Mouse (Mus musculus) liver, embryonic 13.5 days (tissue): Measurements from ENCODE around the gene Kcna4. TPM values are rescaled to one million over a fixed set of nuclear protein-coding genes. Genes with fewer than 3 reads are reported as not detected.

ENCODE experiments used
- ATAC-seq: fragments of 200-750 bp; cut with Nextera tagmentation; 2 replicates; pipeline ENCODE4 v1.8.0; 2017; ENCODE audit warnings: low read depth, mild to moderate bottlenecking, moderate number of reproducible peaks, moderate library complexity
- DNase-seq: peaks from one replicate; pipeline ENCODE4 v3.0.0; 2022
- H3K27ac ChIP-seq: fragments of 300-500 bp; sonication (generic); 2 replicates; pipeline ENCODE4 v1.5.1; 2015; ENCODE audit warnings: moderate library complexity, mild to moderate bottlenecking, inconsistent platforms
- H3K27me3 ChIP-seq: fragments of 300-500 bp; sonication (generic); 2 replicates; pipeline ENCODE4 v1.6.1; 2015; ENCODE audit warnings: mild to moderate bottlenecking, inconsistent platforms
- H3K36me3 ChIP-seq: fragments of 300-500 bp; sonication (generic); 2 replicates; pipeline ENCODE4 v1.6.1; 2015; ENCODE audit warnings: mild to moderate bottlenecking, inconsistent platforms
- H3K4me1 ChIP-seq: fragments of 300-500 bp; sonication (generic); replicated peaks from 2 replicates; pipeline ENCODE4 v1.6.1; 2015; ENCODE audit warnings: inconsistent platforms
- H3K4me2 ChIP-seq: fragments of 300-500 bp; sonication (generic); 2 replicates; pipeline ENCODE4 v1.6.1; 2015; ENCODE audit warnings: inconsistent platforms, mild to moderate bottlenecking, moderate library complexity
- H3K4me3 ChIP-seq: fragments of 300-500 bp; sonication (generic); replicated peaks from 2 replicates; pipeline ENCODE4 v1.5.1; 2015; ENCODE audit warnings: mild to moderate bottlenecking, inconsistent platforms
- H3K9ac ChIP-seq: fragments of 300-500 bp; sonication (generic); 2 replicates; pipeline ENCODE4 v1.6.1; 2015; ENCODE audit warnings: mild to moderate bottlenecking, inconsistent platforms
- H3K9me3 ChIP-seq: fragments of 300-500 bp; sonication (generic); replicated peaks from 2 replicates; pipeline ENCODE4 v1.6.1; 2016; ENCODE audit warnings: inconsistent platforms
- WGBS: fragments of 180-500 bp; shearing (Covaris S2); methylation state at CpG from one replicate; pipeline ENCODE4 v1.1.7; 2015; ENCODE audit not compliant: insufficient replicate concordance; 5-methylcytosine and 5-hydroxymethylcytosine counted together
- polyA plus RNA-seq: library from polyadenylated mRNA; unstranded; fragments of >200 nt; fragmentation: Nextera tagmentation; extraction: Ambion mirVana; gene quantifications from 2 replicates; pipeline ENCODE4 v1.2.1, GENCODE M21; 2015

Kcna4 gene
- 0.03 TPM in 2 replicates for polyA plus RNA-seq

- Histone ChIP-seq H3K27ac (no peak within 1 kb of the TSS), H3K4me1 (0 out of 2 replicates have a peak, but pooled peaks cover 5% of the 10 kb centered on the region), H3K9ac (no peak within 1 kb of the TSS), H3K36me3 (no peaks in the 10 kb centered on the region), H3K4me2 (peak within 1 kb of the TSS; percentile 50), H3K9me3 (no peaks in the 10 kb centered on the region; the same call in 1 of the 2 replicates), H3K4me3 (peak within 1 kb of the TSS; percentile 16; the same call in 1 of the 2 replicates), H3K27me3 (peaks cover 9% of the 10 kb centered on the region)
- ATAC-seq, result peak; percentile 77
- peak; percentile 1 for DNase-seq
- WGBS, result 5% methylated on average over 23 of the region's 24 CpGs
Observed at GRCm38 (mm10) chr2:107289990-107290696, at the start of gene Kcna4. TSS of gene Kcna4 (plus strand) at chr2:107290639.

DNA sequence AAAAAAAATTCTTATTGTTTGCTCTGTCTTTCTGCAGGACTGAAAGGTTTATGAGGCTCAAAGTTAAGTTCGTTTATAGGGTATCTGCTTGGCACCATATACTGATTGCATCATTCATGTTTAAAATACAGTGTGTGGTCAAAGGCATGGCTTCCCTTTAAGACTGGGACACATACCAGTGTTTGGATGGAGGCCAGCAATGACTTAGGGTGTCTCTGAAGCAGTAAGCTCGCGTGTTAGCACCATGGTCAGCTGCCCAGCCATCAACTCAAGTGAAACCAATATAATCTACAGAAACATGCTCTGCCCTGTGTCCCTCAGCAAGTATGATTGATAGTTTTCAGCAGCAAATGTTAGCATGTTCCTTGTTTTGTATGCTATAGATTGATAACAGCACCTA lies 32.3 kb upstream of the Kcna4 start:
- H3K4me2 ChIP-seq, result no peak overlapping the region
- no peaks in the 10 kb centered on the region for H3K27me3 ChIP-seq
- H3K27ac ChIP-seq, result no peak overlapping the region
- WGBS, result 56% methylated on average over 3 of the region's 3 CpGs
- no peak overlapping the region for H3K4me3 ChIP-seq
- no peak for ATAC-seq
- DNase-seq, result no peak
- no peaks in the 10 kb centered on the region for H3K36me3 ChIP-seq
- H3K9me3 ChIP-seq, result no peaks in the 10 kb centered on the region
- H3K4me1 ChIP-seq, result no peaks in the 10 kb centered on the region
- no peak overlapping the region for H3K9ac ChIP-seq

GRCm38 (mm10) chr2:107266251-107266650 lies 24.2 kb upstream of the Kcna4 start:
- Histone ChIP-seq H3K4me1 (no peaks in the 10 kb centered on the region), H3K36me3 (no peaks in the 10 kb centered on the region), H3K27ac (no peak overlapping the region), H3K9ac (no peak overlapping the region), H3K4me3 (no peak overlapping the region), H3K9me3 (no peaks in the 10 kb centered on the region), H3K4me2 (no peak overlapping the region), H3K27me3 (no peaks in the 10 kb centered on the region)
- ATAC-seq, result no peak
- no peak for DNase-seq
- WGBS, result 45% methylated on average over 2 of the region's 2 CpGs

DNA sequence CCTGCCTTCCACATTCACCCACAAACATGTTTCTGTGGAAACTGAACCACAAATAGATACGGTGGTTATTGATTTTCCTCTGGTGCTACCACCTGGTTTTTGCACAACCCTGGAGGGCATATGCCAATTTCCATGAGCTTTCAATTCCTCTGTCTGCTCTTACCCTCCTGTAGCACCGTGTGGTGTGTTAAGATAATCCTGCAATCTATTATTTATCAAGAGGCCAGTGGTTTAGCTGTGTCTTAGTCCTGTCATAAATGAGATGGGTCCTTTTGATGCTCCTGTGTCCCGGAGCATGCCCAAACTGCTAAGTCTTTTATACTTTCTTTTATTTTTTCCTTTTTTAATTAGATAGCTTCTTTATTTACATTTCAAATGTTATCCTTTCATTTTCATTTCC lies 20.4 kb upstream of the Kcna4 start:
- no peak overlapping the region for H3K4me2 ChIP-seq
- no peak for DNase-seq
- no peaks in the 10 kb centered on the region for H3K4me1 ChIP-seq
- no peaks in the 10 kb centered on the region for H3K27me3 ChIP-seq
- 63% methylated on average over 3 of the region's 3 CpGs for WGBS
- H3K36me3 ChIP-seq, result no peaks in the 10 kb centered on the region
- no peaks in the 10 kb centered on the region for H3K9me3 ChIP-seq
- no peak overlapping the region for H3K27ac ChIP-seq
- no peak overlapping the region for H3K9ac ChIP-seq
- no peak for ATAC-seq
- no peak overlapping the region for H3K4me3 ChIP-seq

- 2% methylated on average over 12 of the region's 12 CpGs for WGBS
- Histone ChIP-seq H3K27me3 (peaks cover 9% of the 10 kb centered on the region), H3K4me2 (peak overlapping the region; percentile 50), H3K4me1 (0 out of 2 replicates have a peak, but pooled peaks cover 5% of the 10 kb centered on the region), H3K4me3 (peak overlapping the region; percentile 16; the same call in 1 of the 2 replicates), H3K27ac (no peak overlapping the region), H3K36me3 (no peaks in the 10 kb centered on the region), H3K9ac (no peak overlapping the region), H3K9me3 (no peaks in the 10 kb centered on the region; the same call in 1 of the 2 replicates)
- no peak for ATAC-seq
- no peak for DNase-seq
Observed at GRCm38 (mm10) chr2:107290697-107291019, 219 bp downstream of the Kcna4 start.

GRCm38 (mm10) chr2:107291142-107291541 lies 703 bp downstream of the Kcna4 start:
- no peak overlapping the region for H3K4me3 ChIP-seq
- no peak overlapping the region for H3K27ac ChIP-seq
- peaks cover 9% of the 10 kb centered on the region for H3K27me3 ChIP-seq
- H3K4me1 ChIP-seq, result 0 out of 2 replicates have a peak, but pooled peaks cover 5% of the 10 kb centered on the region
- ATAC-seq (no peak), DNase-seq (no peak)
- no peaks in the 10 kb centered on the region; the same call in 1 of the 2 replicates for H3K9me3 ChIP-seq
- no peaks in the 10 kb centered on the region for H3K36me3 ChIP-seq
- WGBS, result 8% methylated on average over 16 of the region's 16 CpGs
- no peak overlapping the region for H3K9ac ChIP-seq
- H3K4me2 ChIP-seq, result peak overlapping the region; percentile 50

DNA sequence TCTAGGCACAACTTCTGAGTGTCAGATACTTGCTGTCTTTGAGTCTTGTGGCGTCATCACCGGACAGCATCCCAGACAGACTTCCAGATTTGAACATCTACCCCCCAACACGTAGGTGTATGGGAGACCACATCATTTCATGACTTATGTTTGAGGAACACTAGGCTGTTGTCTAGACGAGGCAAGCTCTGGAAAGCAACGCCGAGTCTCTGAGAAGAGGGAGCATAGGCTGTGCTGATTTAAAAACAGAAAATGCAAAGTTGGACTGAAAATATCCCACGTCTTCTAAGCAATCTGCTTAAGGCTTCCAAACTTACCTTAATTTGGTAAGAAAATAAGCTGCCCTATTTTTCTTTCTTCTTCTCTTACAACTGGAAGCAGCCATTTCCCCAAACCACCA lies 4.1 kb downstream of the Kcna4 start:
- H3K9ac ChIP-seq, result no peak overlapping the region
- no peaks in the 10 kb centered on the region; the same call in 1 of the 2 replicates for H3K9me3 ChIP-seq
- ATAC-seq (no peak), DNase-seq (no peak)
- no peak overlapping the region for H3K4me3 ChIP-seq
- H3K27ac ChIP-seq, result no peak overlapping the region
- no peak overlapping the region for H3K4me2 ChIP-seq
- WGBS, result 69% methylated on average over 7 of the region's 7 CpGs
- 0 out of 2 replicates have a peak, but pooled peaks cover 5% of the 10 kb centered on the region for H3K4me1 ChIP-seq
- no peaks in the 10 kb centered on the region for H3K36me3 ChIP-seq
- H3K27me3 ChIP-seq, result peaks cover 9% of the 10 kb centered on the region

DNA sequence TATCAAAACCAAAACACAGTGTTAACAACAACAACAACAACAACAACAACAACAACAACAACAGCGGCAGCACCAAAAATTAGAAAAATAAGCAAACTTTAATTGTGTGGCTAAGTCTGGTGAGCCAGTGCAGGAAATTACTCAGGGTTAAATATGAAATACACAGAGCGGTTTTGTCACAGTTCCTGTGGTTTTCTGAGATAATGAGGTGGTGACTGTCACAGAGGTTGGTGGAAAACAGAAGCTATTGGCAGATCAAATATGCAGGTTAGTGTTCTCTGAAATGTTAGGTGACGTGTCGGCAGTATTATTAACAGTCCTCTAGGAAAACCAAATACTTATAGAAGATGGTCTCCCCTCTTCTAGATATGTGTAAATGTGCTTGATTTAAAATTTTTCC lies 11.4 kb downstream of the Kcna4 start:
- DNase-seq (no peak), ATAC-seq (no peak)
- Histone ChIP-seq H3K27me3 (no peaks in the 10 kb centered on the region), H3K9me3 (no peaks in the 10 kb centered on the region), H3K4me1 (no peaks in the 10 kb centered on the region), H3K36me3 (no peaks in the 10 kb centered on the region), H3K4me2 (no peak overlapping the region), H3K27ac (no peak overlapping the region), H3K4me3 (no peak overlapping the region), H3K9ac (no peak overlapping the region)
- WGBS, result 64% methylated on average over 4 of the region's 4 CpGs

DNA sequence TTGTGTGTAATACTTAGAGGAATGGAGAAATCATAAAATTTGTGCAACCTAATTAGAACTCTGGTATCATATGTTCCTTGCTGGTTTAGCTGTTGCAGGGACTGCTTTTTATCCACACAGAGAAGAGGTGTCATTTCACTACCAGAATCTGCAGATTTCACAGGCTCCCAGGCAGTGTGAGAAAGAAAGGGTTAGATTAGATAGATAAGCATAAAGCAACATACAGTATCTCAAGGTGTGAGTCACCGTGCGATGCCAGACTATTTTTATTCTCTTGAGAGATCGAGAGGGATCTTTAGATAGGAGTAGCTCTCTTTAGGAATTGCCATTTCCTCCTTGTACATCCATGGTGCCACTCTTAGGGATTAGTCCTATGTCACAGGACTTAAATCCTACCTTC lies 14.3 kb downstream of the Kcna4 start:
- ATAC-seq, result no peak
- DNase-seq, result no peak

DNA sequence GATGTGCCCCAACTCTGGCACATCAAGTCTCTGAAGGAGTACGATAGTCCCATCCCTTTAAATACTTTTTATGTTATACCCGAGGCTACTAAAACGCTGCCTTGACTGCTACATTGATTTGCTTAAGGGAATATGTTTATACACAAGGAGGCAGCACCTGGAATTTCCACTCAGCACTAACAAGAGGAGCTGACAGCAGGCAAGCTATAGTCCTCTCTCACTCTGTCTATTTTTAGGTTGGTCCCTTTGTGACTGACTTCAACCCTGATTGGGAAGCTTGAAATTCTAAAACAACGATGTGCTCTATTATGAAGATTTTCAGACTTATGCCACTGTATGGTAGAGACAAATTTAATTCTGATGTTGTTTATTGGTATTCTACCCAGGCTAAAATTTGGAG lies 15.6 kb downstream of the Kcna4 start:
- Histone ChIP-seq H3K4me2 (no peak overlapping the region), H3K4me1 (no peaks in the 10 kb centered on the region), H3K9ac (no peak overlapping the region), H3K27ac (no peak overlapping the region), H3K36me3 (no peaks in the 10 kb centered on the region), H3K9me3 (no peaks in the 10 kb centered on the region), H3K27me3 (no peaks in the 10 kb centered on the region), H3K4me3 (no peak overlapping the region)
- no peak for DNase-seq
- WGBS, result 66% methylated on average over 4 of the region's 4 CpGs
- ATAC-seq, result no peak

More for the DNA sequence above, 14.3 kb downstream of the Kcna4 start:
- no peaks in the 10 kb centered on the region for H3K27me3 ChIP-seq
- 74% methylated on average over 3 of the region's 3 CpGs for WGBS
- H3K9me3 ChIP-seq, result no peaks in the 10 kb centered on the region
- H3K9ac ChIP-seq, result no peak overlapping the region
- H3K27ac ChIP-seq, result no peak overlapping the region
- H3K4me2 ChIP-seq, result no peak overlapping the region
- H3K4me3 ChIP-seq, result no peak overlapping the region
- no peaks in the 10 kb centered on the region for H3K4me1 ChIP-seq
- no peaks in the 10 kb centered on the region for H3K36me3 ChIP-seq

GRCm38 (mm10) chr2:107318636-107319035 lies 28.2 kb downstream of the Kcna4 start:
- H3K27ac ChIP-seq, result no peak overlapping the region
- H3K4me1 ChIP-seq, result no peaks in the 10 kb centered on the region
- H3K4me2 ChIP-seq, result no peak overlapping the region
- no peaks in the 10 kb centered on the region for H3K36me3 ChIP-seq
- H3K27me3 ChIP-seq, result no peaks in the 10 kb centered on the region
- DNase-seq (no peak), ATAC-seq (no peak)
- H3K4me3 ChIP-seq, result no peak overlapping the region
- H3K9ac ChIP-seq, result no peak overlapping the region
- H3K9me3 ChIP-seq, result no peaks in the 10 kb centered on the region

DNA sequence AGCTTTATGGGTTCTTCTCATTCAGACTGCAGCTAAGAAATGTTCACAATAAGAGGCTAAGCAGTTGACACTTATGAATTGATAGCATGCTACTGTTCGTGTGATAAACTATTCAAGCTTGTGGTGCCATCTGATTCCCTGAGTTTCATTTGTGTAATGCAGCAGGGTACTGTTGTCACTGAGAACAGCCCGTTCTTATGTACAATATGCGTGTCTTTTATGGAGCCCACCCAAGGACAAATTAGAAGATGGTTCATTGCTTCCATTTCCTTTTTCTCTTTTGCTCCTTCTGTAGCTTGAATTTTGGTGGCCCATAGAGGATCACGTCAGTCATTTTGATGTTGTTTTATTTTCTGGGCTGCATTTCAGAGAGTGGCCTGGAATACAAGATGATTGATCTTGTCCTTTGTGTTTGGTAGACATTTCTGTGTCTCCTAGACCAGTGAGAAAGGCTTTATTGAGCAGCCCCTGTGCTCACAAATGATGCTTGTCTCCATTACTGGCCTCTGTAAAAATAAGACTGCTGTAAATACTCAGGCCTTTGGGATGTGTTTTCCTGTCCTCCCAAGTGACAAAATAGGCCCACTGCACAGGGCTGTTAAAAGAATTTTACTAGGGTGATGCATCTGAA lies 31.3 kb downstream of the Kcna4 start:
- Histone ChIP-seq H3K36me3 (no peaks in the 10 kb centered on the region), H3K4me1 (no peaks in the 10 kb centered on the region), H3K4me3 (no peak overlapping the region), H3K4me2 (no peak overlapping the region), H3K9ac (no peak overlapping the region), H3K9me3 (no peaks in the 10 kb centered on the region), H3K27ac (no peak overlapping the region), H3K27me3 (no peaks in the 10 kb centered on the region)
- DNase-seq (no peak), ATAC-seq (no peak)
- 61% methylated on average over 4 of the region's 4 CpGs for WGBS
